Mouse (Mus musculus) kidney, postnatal 0 days (tissue): Measurements from ENCODE around the gene Rab5if. TPM values are rescaled to one million over a fixed set of nuclear protein-coding genes. Genes with fewer than 3 reads are reported as not detected.

Experiments used
- ATAC-seq: fragments of 200-750 bp; cut with Nextera tagmentation; replicated peaks from 2 replicates; pipeline ENCODE4 v1.8.0; 2017; ENCODE audit warnings: low read depth, moderate number of reproducible peaks, moderate TSS enrichment, moderate library complexity; ENCODE audit not compliant: low FRiP score
- DNase-seq: peaks from one replicate; pipeline ENCODE4 v3.0.0-alpha.2; 2016; ENCODE audit warnings: low spot score
- H3K27ac ChIP-seq: fragments of 300-500 bp; sonication (generic); 2 replicates; pipeline ENCODE4 v1.5.1; 2014; ENCODE audit warnings: mild to moderate bottlenecking
- H3K27me3 ChIP-seq: fragments of 300-500 bp; sonication (generic); 2 replicates; pipeline ENCODE4 v1.6.1; 2014; ENCODE audit warnings: low read length, mixed read lengths; ENCODE audit not compliant: insufficient read depth
- H3K36me3 ChIP-seq: fragments of 300-500 bp; sonication (generic); 2 replicates; pipeline ENCODE4 v1.6.1; 2014; ENCODE audit warnings: low read length, mixed read lengths; ENCODE audit not compliant: insufficient read depth
- H3K4me1 ChIP-seq: fragments of 300-500 bp; sonication (generic); replicated peaks from 2 replicates; pipeline ENCODE4 v1.6.1; 2014; ENCODE audit warnings: antibody characterized with exemption, low read length, mixed read lengths; ENCODE audit not compliant: insufficient read depth
- H3K4me2 ChIP-seq: fragments of 300-500 bp; sonication (generic); 2 replicates; pipeline ENCODE4 v1.6.1; 2014; ENCODE audit warnings: mild to moderate bottlenecking, low read length, moderate library complexity, mixed read lengths
- H3K4me3 ChIP-seq: fragments of 300-500 bp; sonication (generic); replicated peaks from 2 replicates; pipeline ENCODE4 v1.5.1; 2014; ENCODE audit warnings: low read depth, low read length
- H3K9ac ChIP-seq: fragments of 300-500 bp; sonication (generic); 2 replicates; pipeline ENCODE4 v1.6.1; 2014; ENCODE audit warnings: low read depth, low read length
- H3K9me3 ChIP-seq: fragments of 300-500 bp; sonication (generic); replicated peaks from 2 replicates; pipeline ENCODE4 v1.6.1; 2016; ENCODE audit warnings: low read length, inconsistent platforms, mixed read lengths
- CTCF ChIP-seq: IDR thresholded peaks from 2 replicates; pipeline ENCODE4 v1.5.1; 2016; ENCODE audit warnings: antibody characterized with exemption, low read depth, mild to moderate bottlenecking, moderate library complexity
- WGBS: fragments of 180-500 bp; shearing (Covaris S2); extraction: QIAGEN DNeasy Blood & Tissue Kit; methylation state at CpG from one replicate; pipeline ENCODE4 v1.1.7; 2014; 5-methylcytosine and 5-hydroxymethylcytosine counted together
- polyA plus RNA-seq: library from polyadenylated mRNA; unstranded; fragments of >200 nt; fragmentation: Nextera tagmentation; extraction: Ambion mirVana; gene quantifications from 2 replicates; pipeline ENCODE4 v1.2.1, GENCODE M21; 2015

Rab5if gene
- polyA plus RNA-seq, 1 experiment from 2014 or later = 252 TPM

- ATAC-seq = no peak
- Histone ChIP-seq H3K4me2 (no peak overlapping the region), H3K27ac (no peak overlapping the region), H3K27me3 (no peaks in the 10 kb centered on the region), H3K36me3 (no peaks in the 10 kb centered on the region), H3K9me3 (no peaks in the 10 kb centered on the region), H3K4me1 (no peaks in the 10 kb centered on the region), H3K9ac (no peak overlapping the region), H3K4me3 (no peak overlapping the region)
- no peak for TF ChIP-seq CTCF
- 57% methylated on average over 3 of the region's 3 CpGs for WGBS
- DNase-seq = no peak
Measured at GRCm38 (mm10) chr2:156892240-156892639, 29.3 kb downstream of the Rab5if start.

GRCm38 (mm10) chr2:156892821-156893220 is 29.9 kb downstream of the Rab5if start:
- Histone ChIP-seq H3K27me3 (no peaks in the 10 kb centered on the region), H3K4me1 (no peaks in the 10 kb centered on the region), H3K4me2 (no peak overlapping the region), H3K9ac (no peak overlapping the region), H3K4me3 (no peak overlapping the region), H3K36me3 (no peaks in the 10 kb centered on the region), H3K27ac (no peak overlapping the region), H3K9me3 (no peaks in the 10 kb centered on the region)
- 78% methylated on average over 6 of the region's 6 CpGs for WGBS
- TF ChIP-seq CTCF = no peak
- ATAC-seq = no peak
- DNase-seq = no peak

GRCm38 (mm10) chr2:156894496-156895265 is 31.8 kb downstream of the Rab5if start:
- ATAC-seq = no peak

GRCm38 (mm10) chr2:156896384-156896914 is 33.5 kb downstream of the Rab5if start:
- H3K27ac ChIP-seq = no peak overlapping the region
- H3K9me3 ChIP-seq = no peaks in the 10 kb centered on the region
- no peak overlapping the region for H3K9ac ChIP-seq
- 69% methylated on average over 9 of the region's 9 CpGs for WGBS
- H3K27me3 ChIP-seq = no peaks in the 10 kb centered on the region
- no peak for TF ChIP-seq CTCF
- ATAC-seq = no peak
- no peak overlapping the region for H3K4me2 ChIP-seq
- no peaks in the 10 kb centered on the region for H3K4me1 ChIP-seq
- no peaks in the 10 kb centered on the region for H3K36me3 ChIP-seq
- DNase-seq = no peak
- H3K4me3 ChIP-seq = no peak overlapping the region

More at GRCm38 (mm10) chr2:156894496-156895265, 31.8 kb downstream of the Rab5if start:
- Histone ChIP-seq H3K9ac (no peak overlapping the region), H3K27ac (no peak overlapping the region), H3K4me1 (no peaks in the 10 kb centered on the region), H3K36me3 (no peaks in the 10 kb centered on the region), H3K4me2 (no peak overlapping the region), H3K4me3 (no peak overlapping the region), H3K9me3 (no peaks in the 10 kb centered on the region), H3K27me3 (no peaks in the 10 kb centered on the region)
- no peak for TF ChIP-seq CTCF
- DNase-seq = no peak
- WGBS = 62% methylated on average over 15 of the region's 15 CpGs

GRCm38 (mm10) chr2:156897034-156897433 is 34.1 kb downstream of the Rab5if start:
- Histone ChIP-seq H3K9me3 (no peaks in the 10 kb centered on the region), H3K4me3 (no peak overlapping the region), H3K27ac (no peak overlapping the region), H3K4me2 (no peak overlapping the region), H3K9ac (no peak overlapping the region), H3K27me3 (no peaks in the 10 kb centered on the region), H3K4me1 (no peaks in the 10 kb centered on the region), H3K36me3 (no peaks in the 10 kb centered on the region)
- no peak for TF ChIP-seq CTCF
- DNase-seq = no peak
- ATAC-seq = no peak
- 84% methylated on average over 9 of the region's 9 CpGs for WGBS

GRCm38 (mm10) chr2:156898374-156898773 is 35.4 kb downstream of the Rab5if start:
- Histone ChIP-seq H3K9me3 (no peaks in the 10 kb centered on the region), H3K9ac (no peak overlapping the region), H3K4me3 (no peak overlapping the region), H3K4me1 (no peaks in the 10 kb centered on the region), H3K27me3 (no peaks in the 10 kb centered on the region), H3K36me3 (no peaks in the 10 kb centered on the region), H3K27ac (no peak overlapping the region), H3K4me2 (no peak overlapping the region)
- TF ChIP-seq CTCF = no peak
- DNase-seq (no peak), ATAC-seq (no peak)
- 54% methylated on average over 4 of the region's 4 CpGs for WGBS

- no peak overlapping the region for H3K4me3 ChIP-seq
- 66% methylated on average over 4 of the region's 4 CpGs for WGBS
- DNase-seq (no peak), ATAC-seq (no peak)
- H3K4me1 ChIP-seq = no peaks in the 10 kb centered on the region
- no peak for TF ChIP-seq CTCF
- H3K9ac ChIP-seq = no peak overlapping the region
- no peaks in the 10 kb centered on the region for H3K36me3 ChIP-seq
- no peaks in the 10 kb centered on the region for H3K27me3 ChIP-seq
- H3K27ac ChIP-seq = no peak overlapping the region
- H3K4me2 ChIP-seq = no peak overlapping the region
- H3K9me3 ChIP-seq = no peaks in the 10 kb centered on the region
Measured at GRCm38 (mm10) chr2:156899184-156899583, 36.3 kb downstream of the Rab5if start.
